8 mouse cellular contexts compared by ENCODE assay signal in genomic region chr14:20836171-20836904, GRCm38 (mm10). TPM values are rescaled to one million over a fixed set of nuclear protein-coding genes. Genes with fewer than 3 reads are reported as not detected.
DNase-seq lines count a peak whose midpoint lies in the region; ATAC-seq and TF ChIP-seq lines count a peak whose summit lies in the region.

Gene Plau (plus strand): TSS chr14:20836660.

- H3K9ac ChIP-seq in embryonic facial prominence, embryonic 14.5 days (ENCODE audit: low read depth, low read length): peak within 1 kb of the TSS; percentile 66
- H3K9ac ChIP-seq in heart, embryonic 13.5 days: peak within 1 kb of the TSS; percentile 78
- peak within 1 kb of the TSS; percentile 76 for H3K9ac ChIP-seq in kidney, embryonic 16.5 days (replicated peaks; ENCODE audit: low read length)
- H3K9ac ChIP-seq in liver, embryonic 14.5 days (replicated peaks): no peak within 1 kb of the TSS

- 2% methylated on average over 20 of the region's 33 CpGs for WGBS in embryonic facial prominence, embryonic 14.5 days
- WGBS in heart, embryonic 13.5 days: under 1% methylated on average over 33 of the region's 33 CpGs
- under 1% methylated on average over 32 of the region's 33 CpGs for WGBS in kidney, embryonic 16.5 days
- 2% methylated on average over 33 of the region's 33 CpGs for WGBS in liver, embryonic 14.5 days (ENCODE audit: insufficient replicate concordance)

- H3K9me3 ChIP-seq in embryonic facial prominence, embryonic 14.5 days (ENCODE audit: control insufficient read depth, low read length): no peaks in the 10 kb centered on the region
- no peaks in the 10 kb centered on the region for H3K9me3 ChIP-seq in heart, embryonic 13.5 days
- H3K9me3 ChIP-seq in kidney, embryonic 16.5 days (ENCODE audit: low read length): no peaks in the 10 kb centered on the region
- no peaks in the 10 kb centered on the region for H3K9me3 ChIP-seq in liver, embryonic 14.5 days (ENCODE audit: control insufficient read depth, low read length)

- peak within 1 kb of the TSS; percentile 75 for H3K4me2 ChIP-seq in embryonic facial prominence, embryonic 14.5 days (ENCODE audit: low read depth, low read length)
- peak within 1 kb of the TSS; percentile 76 for H3K4me2 ChIP-seq in heart, embryonic 13.5 days
- peak within 1 kb of the TSS; percentile 87 for H3K4me2 ChIP-seq in kidney, embryonic 16.5 days (replicated peaks; ENCODE audit: low read depth, low read length)
- H3K4me2 ChIP-seq in liver, embryonic 14.5 days (ENCODE audit: low read depth): peak within 1 kb of the TSS; percentile 68

- H3K4me1 ChIP-seq in embryonic facial prominence, embryonic 14.5 days (ENCODE audit: control insufficient read depth, insufficient read depth, low read length): no peaks in the 10 kb centered on the region; the same call in 1 of the 2 replicates
- H3K4me1 ChIP-seq in heart, embryonic 13.5 days: peaks cover 24% of the 10 kb centered on the region
- peaks cover 11% of the 10 kb centered on the region; the same call in 1 of the 2 replicates for H3K4me1 ChIP-seq in kidney, embryonic 16.5 days (ENCODE audit: insufficient read depth, low read length)
- H3K4me1 ChIP-seq in liver, embryonic 14.5 days (replicated peaks; ENCODE audit: control insufficient read depth in 2 of 2, insufficient read depth in 2 of 2, low read length in 1 of 2): peaks cover 0 to 3% of the 10 kb centered on the region in 2 experiments; a peak in 1 of 4 replicates

- H3K27me3 ChIP-seq in embryonic facial prominence, embryonic 14.5 days (replicated peaks; ENCODE audit: control insufficient read depth, insufficient read depth, low read length): no peaks in the 10 kb centered on the region
- 0 out of 2 replicates have a peak, but pooled peaks cover 4% of the 10 kb centered on the region for H3K27me3 ChIP-seq in heart, embryonic 13.5 days (replicated peaks)
- H3K27me3 ChIP-seq in kidney, embryonic 16.5 days (ENCODE audit: insufficient read depth, low read length): no peaks in the 10 kb centered on the region
- H3K27me3 ChIP-seq in liver, embryonic 14.5 days (ENCODE audit: control insufficient read depth, insufficient read depth, low read length): peaks cover 14% of the 10 kb centered on the region; the same call in 1 of the 2 replicates

- DNase-seq in 3T3-L1 (ENCODE audit: low read depth, low spot score): peak; percentile 57
- DNase-seq in adrenal gland, postnatal 36 days: peak; percentile 85 to 87
- DNase-seq in embryonic facial prominence, embryonic 14.5 days (ENCODE audit: low spot score): peak; percentile 91
- peak in 1 of 3 experiments; percentile 19 for DNase-seq in liver, embryonic 14.5 days (ENCODE audit: low read depth in 3 of 3, low spot score in 3 of 3)
- DNase-seq in natural killer cell, adult 2 months (ENCODE audit: low spot score in 2 of 2): peak; percentile 48 to 55
- DNase-seq in testis, postnatal 10 days (ENCODE audit: low spot score): peak; percentile 81

- peak; percentile 92 for ATAC-seq in embryonic facial prominence, embryonic 14.5 days (ENCODE audit: low read depth)
- peak; percentile 62; the same call in 1 of the 2 replicates for ATAC-seq in heart, embryonic 13.5 days (ENCODE audit: extremely low read depth, insufficient number of reproducible peaks, low FRiP score, low TSS enrichment)
- ATAC-seq in kidney, embryonic 16.5 days (ENCODE audit: low FRiP score, low TSS enrichment): peak; percentile 95
- ATAC-seq in liver, embryonic 14.5 days (ENCODE audit: insufficient read depth): peak; percentile 50; the same call in 1 of the 2 replicates

- TF ChIP-seq EP300 in liver, embryonic 14.5 days (IDR thresholded peaks at IDR 0.05; ENCODE audit: low read depth): no peak

- no peak for TF ChIP-seq CTCF in liver, embryonic 14.5 days (IDR thresholded peaks at IDR 0.05; ENCODE audit: low read depth)

- H3K4me3 ChIP-seq in embryonic facial prominence, embryonic 14.5 days (ENCODE audit: low read depth, low read length): peak within 1 kb of the TSS; percentile 45
- peak within 1 kb of the TSS; percentile 63 for H3K4me3 ChIP-seq in heart, embryonic 13.5 days
- H3K4me3 ChIP-seq in kidney, embryonic 16.5 days (ENCODE audit: low read length): peak within 1 kb of the TSS; percentile 64
- peak within 1 kb of the TSS; percentile 45 to 46 for H3K4me3 ChIP-seq in liver, embryonic 14.5 days (ENCODE audit: insufficient read depth in 1 of 2, low read depth in 2 of 2, low read length in 2 of 2)

- H3K36me3 ChIP-seq in embryonic facial prominence, embryonic 14.5 days (ENCODE audit: control insufficient read depth, insufficient read depth, low read length): no peaks in the 10 kb centered on the region
- no peaks in the 10 kb centered on the region for H3K36me3 ChIP-seq in heart, embryonic 13.5 days
- H3K36me3 ChIP-seq in kidney, embryonic 16.5 days (ENCODE audit: insufficient read depth, low read length): no peaks in the 10 kb centered on the region
- H3K36me3 ChIP-seq in liver, embryonic 14.5 days (replicated peaks; ENCODE audit: control insufficient read depth, insufficient read depth, low read depth): no peaks in the 10 kb centered on the region

- no peak within 1 kb of the TSS for H3K27ac ChIP-seq in embryonic facial prominence, embryonic 14.5 days (replicated peaks; ENCODE audit: low read depth, low read length)
- H3K27ac ChIP-seq in heart, embryonic 13.5 days (replicated peaks): peak within 1 kb of the TSS; percentile 43
- H3K27ac ChIP-seq in kidney, embryonic 16.5 days (ENCODE audit: low read length): peak within 1 kb of the TSS; percentile 57; the same call in 1 of the 2 replicates
- no peak within 1 kb of the TSS for H3K27ac ChIP-seq in liver, embryonic 14.5 days

RNA-seq across cellular contexts. Expression of gene Plau, which starts in this region (rescaled TPM):
- 10 to 100 TPM; 33.9 to 59.2 TPM for total RNA-seq in adrenal gland, postnatal 36 days (2021)
- 2.5 and 2.8 TPM in 2 replicates for polyA plus RNA-seq in embryonic facial prominence, embryonic 14.5 days (2014; fragmentation: Nextera tagmentation; extraction: Ambion mirVana)
- 1.4 and 2.3 TPM in 2 replicates for polyA plus RNA-seq in heart, embryonic 13.5 days (2015; fragmentation: Nextera tagmentation; extraction: Ambion mirVana)
- polyA plus RNA-seq in kidney, embryonic 16.5 days (2015; fragmentation: Nextera tagmentation; extraction: Ambion mirVana): 21.7 and 21.8 TPM in 2 replicates
- 0.74 and 1.3 TPM in 2 replicates for polyA plus RNA-seq in liver, embryonic 14.5 days (2012; rRNA removed)
- polyA plus RNA-seq in liver, embryonic 14.5 days (2014; fragmentation: Nextera tagmentation; extraction: Ambion mirVana): 0.43 and 0.57 TPM in 2 replicates

Comparison
In these comparisons a context has a peak if more than half of its experiments do, and no peak if none do; other contexts are left out.
1. H3K27ac ChIP-seq: peak in heart, embryonic 13.5 days (single experiment) and kidney, embryonic 16.5 days (single experiment); none in embryonic facial prominence, embryonic 14.5 days (single experiment) and liver, embryonic 14.5 days (single experiment).
2. Peak in every context shown above with its lines, with median percentiles within 50 percentile points of each other: ATAC-seq, H3K4me2 ChIP-seq and H3K4me3 ChIP-seq.